Mouse (Mus musculus): ENCODE data around the gene Pde9a. TPM values are rescaled to one million over a fixed set of nuclear protein-coding genes. Genes with fewer than 3 reads are reported as not detected.

The Pde9a gene
- total RNA-seq, 2 experiments from 2014 or later, result 34.0 to 38.9 TPM

GRCm38 (mm10) chr17:31460416-31460815 lies 74.4 kb downstream of the Pde9a start:
- DNase-seq (ENCODE audit: low spot score in 2 of 2), result no peak

DNA sequence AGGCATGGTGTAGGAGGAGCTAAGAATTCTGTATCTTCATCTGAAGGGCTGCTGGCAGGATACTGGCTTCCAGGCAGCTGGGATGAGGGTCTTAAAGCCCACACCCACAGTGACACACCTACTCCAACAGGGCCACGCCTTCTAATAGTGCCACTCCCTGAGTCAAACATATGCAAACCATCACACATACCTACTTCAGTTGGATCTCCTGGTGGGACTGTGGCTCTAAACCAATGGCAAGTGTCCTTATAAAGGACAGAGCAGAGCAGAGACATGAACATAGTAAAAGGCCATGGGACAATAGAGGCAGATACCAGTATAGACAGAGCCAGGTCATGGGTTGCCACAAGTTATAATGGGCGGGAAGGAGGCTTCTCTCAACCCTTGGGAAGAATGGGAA lies 76.5 kb downstream of the Pde9a start:
- DNase-seq (ENCODE audit: low spot score in 2 of 2), result no peak

- DNase-seq (ENCODE audit: low spot score in 2 of 2), result no peak
These were observed 80.8 kb downstream of the Pde9a start for GRCm38 (mm10) chr17:31466854-31467253.

DNA sequence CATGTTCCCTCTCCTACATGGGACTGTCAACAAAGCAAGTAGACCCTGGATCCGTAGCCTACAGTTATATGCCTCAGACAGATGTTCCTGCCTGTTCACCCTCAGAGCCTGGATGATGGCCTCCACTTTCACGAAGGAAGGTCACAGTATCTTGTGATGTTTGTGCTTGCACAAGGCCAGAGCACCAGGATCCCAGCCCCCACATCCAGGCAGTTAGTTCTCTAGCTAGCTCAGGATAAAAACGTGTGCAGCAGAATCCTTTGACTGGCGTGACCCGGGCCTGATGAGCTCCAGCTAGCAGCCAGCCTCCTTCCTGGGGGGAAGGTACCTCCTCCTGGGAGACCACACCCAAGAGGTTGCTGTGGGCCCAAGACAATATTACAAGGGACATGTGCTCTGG lies 82.5 kb downstream of the Pde9a start:
- DNase-seq (ENCODE audit: low spot score in 2 of 2), result no peak

- DNase-seq (ENCODE audit: low spot score in 2 of 2), result no peak
These were observed 84.9 kb downstream of the Pde9a start for GRCm38 (mm10) chr17:31470766-31471418.

GRCm38 (mm10) chr17:31474388-31474787 lies 88.4 kb downstream of the Pde9a start:
- no peak for DNase-seq (ENCODE audit: low spot score in 2 of 2)

DNA sequence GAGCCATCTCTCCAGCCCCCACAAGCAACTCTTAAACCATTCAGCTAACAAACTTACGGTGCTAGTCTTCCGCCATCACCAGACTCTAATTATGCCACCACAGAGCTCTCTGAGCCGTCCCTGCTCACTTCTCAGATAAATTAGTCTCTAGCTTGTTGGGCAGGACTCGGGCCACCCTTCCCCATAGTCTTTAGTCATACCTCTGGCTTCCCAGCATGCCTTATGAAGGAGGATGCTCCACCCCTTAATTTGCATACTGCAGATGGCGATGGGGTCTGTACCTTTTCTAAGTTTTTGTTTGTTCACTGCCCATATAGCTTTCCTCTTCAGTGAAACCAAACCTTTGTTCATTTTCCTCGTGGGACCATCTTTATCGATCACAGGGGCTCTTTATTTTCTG lies 92.6 kb downstream of the Pde9a start:
- DNase-seq (ENCODE audit: low spot score in 2 of 2), result no peak

DNA sequence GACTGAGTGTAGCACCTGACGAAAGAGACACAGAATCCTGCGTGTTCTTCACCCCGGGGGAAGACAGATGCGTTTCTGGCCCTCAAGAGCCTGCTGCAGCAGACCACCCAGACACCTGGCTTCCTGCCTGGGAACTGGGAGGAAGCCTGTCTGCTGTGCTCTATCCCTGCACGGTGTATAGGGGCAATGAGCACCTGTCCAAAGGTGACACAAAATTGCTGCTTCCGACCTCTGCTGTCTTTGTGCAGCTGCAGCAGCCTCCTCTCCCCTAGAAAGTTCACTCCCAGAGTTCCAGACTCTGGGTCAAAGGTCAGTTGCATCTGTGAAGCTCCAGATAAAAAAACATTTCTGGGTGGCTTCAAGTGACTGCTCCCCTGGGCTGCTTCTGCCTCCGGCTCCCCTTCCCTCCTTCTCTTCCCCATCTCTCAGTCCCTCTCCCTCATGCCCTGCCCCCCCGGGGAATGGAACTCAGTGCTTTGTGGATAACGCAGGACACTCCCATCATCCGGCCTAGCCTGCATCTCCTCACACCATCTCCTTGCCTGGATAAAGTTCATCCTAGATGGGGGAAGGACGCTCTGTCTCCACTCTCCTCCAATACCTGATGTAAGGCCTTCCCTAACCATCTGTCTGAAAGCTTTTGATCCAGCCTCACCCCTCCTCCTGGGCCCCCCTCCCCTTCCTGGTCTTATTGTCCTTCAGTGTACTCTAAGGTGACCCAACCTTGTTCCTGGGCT lies 93.3 kb downstream of the Pde9a start:
- no peak for DNase-seq (ENCODE audit: low spot score in 2 of 2)

DNA sequence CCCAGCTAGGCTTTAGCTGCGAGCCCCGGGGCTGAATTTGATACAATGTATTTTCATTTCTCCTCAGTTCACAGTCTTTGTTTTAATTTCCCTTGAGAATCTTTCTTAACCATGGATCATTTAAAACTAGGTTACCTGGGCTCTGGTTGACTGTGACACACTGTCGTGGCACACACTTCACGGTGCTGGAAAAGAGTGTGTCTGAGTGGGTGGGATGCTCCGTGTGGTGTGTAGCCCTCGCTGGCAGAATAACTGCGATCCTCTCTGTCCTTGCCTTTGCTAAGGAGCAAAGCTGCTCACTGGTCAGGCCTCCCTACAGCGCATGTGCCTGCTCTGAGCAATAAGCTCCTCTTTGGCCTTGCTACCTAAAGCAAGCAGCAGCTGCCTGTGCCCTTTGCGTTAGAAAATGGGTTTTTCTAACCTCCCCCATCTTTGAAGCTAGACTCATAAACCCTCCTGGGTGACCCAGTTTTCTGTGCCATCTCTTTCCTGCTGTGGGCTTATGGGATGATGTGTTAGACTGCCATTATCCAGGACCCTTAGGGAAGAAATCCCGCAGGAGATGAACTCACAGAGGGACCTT lies 100.7 kb downstream of the Pde9a start:
- DNase-seq (ENCODE audit: low spot score in 2 of 2), result no peak

GRCm38 (mm10) chr17:31487433-31488060 lies 101.5 kb downstream of the Pde9a start:
- DNase-seq (ENCODE audit: low spot score in 2 of 2), result no peak

DNA sequence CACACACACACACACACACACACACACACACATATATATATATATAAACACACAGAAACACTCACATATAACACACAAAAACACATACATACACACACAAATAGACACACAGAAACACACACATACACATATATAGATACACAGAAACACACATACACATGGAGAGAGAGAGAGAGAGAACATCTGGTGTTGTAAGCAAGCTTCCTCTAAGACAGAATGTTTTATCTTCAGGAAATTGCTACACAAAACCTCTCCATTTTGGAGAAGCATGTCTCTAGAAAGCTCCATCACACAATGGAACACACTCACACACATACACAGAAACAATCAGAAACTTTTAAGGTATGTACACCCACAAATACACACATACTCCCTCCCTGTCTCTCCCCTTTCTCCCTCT lies 105.3 kb downstream of the Pde9a start:
- no peak for DNase-seq (ENCODE audit: low spot score in 2 of 2)

DNA sequence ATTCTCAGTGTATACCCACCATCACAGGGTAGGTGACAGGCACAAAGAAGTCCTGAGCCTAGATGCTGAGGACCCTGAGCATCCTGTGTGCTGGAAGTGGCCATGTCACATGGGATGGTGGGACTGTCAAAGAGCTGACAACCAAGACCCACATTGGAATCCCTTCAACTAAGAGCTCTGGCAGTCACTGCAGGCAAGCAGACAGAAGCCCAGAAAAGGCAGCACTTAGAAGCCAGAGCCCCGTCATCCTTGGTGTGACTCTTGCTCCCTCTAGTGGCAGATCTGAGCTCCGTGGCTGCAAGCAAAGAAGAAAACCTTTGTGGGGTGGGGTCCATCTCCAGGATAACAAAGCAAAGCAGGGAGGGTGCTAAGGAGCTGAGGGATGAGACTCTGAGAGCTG lies 106.4 kb downstream of the Pde9a start:
- peak; percentile 86 to 87 for DNase-seq (ENCODE audit: low spot score in 2 of 2)

DNA sequence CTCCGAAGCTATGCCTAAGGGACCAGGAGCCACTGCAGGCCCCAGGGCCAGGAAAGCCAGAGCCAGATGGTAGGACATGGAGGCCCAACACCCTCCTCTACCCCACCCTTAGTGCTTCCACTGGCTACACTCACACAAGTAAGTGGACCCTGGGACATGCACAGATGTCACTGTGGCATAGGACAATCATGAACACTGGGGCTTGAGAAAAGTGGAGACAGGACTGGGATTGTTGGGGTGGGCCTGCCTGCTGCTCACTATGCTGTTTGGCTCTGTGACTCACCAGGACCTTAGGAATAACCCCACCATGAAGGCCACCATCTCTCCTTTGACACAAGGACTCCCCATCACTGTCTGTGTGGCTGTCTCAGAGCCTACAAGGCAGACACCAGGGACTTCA lies 109.0 kb downstream of the Pde9a start:
- DNase-seq (ENCODE audit: low spot score in 2 of 2), result no peak

DNA sequence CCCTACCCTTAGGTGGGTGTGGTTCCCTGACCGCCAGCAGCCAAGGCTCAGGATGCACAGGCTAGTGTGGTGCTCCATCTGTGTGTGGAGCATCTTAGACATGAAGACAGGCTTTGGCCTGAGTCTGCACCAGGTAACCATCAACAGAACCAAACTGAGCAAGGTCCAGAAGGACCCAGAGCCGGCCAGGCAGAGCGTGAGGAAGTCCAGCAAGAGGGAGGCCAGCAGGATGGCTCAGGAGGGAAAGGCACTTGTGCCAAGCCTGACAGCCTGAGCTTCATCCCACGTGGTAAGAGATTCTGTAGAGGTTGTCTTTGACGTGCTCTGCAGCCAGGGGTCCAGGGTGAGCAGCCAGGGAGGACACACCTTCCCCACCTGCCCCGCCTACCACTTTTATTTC lies 111.7 kb downstream of the Pde9a start:
- DNase-seq (ENCODE audit: low spot score in 2 of 2), result no peak

GRCm38 (mm10) chr17:31499725-31500124 lies 113.7 kb downstream of the Pde9a start:
- DNase-seq (ENCODE audit: low spot score in 2 of 2), result no peak

DNA sequence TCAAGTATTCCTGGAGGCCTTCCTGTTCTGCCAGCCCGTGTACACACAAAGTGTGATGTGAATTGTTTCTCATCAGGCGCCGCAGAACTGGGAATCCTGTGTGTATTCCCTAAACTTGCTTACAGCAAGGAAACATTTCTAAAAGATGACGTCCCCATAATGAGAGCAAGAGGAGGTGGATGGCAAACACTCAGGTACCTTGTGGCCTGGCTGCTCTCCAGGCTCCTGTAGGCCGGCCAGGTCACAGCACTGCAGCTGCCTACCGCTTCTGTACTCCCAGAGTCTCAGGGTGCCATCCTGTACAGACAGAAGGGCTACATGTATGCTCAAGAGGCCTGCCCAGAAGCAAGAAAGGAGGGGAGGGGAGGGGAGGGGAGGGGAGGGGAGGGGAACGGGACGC lies 114.4 kb downstream of the Pde9a start:
- no peak for DNase-seq (ENCODE audit: low spot score in 2 of 2)

- no peak for DNase-seq (ENCODE audit: low spot score in 2 of 2)
These were observed 114.9 kb downstream of the Pde9a start for GRCm38 (mm10) chr17:31500908-31501307.

- DNase-seq (ENCODE audit: low spot score in 2 of 2), result no peak
These were observed 116.4 kb downstream of the Pde9a start for GRCm38 (mm10) chr17:31502261-31502927.

DNA sequence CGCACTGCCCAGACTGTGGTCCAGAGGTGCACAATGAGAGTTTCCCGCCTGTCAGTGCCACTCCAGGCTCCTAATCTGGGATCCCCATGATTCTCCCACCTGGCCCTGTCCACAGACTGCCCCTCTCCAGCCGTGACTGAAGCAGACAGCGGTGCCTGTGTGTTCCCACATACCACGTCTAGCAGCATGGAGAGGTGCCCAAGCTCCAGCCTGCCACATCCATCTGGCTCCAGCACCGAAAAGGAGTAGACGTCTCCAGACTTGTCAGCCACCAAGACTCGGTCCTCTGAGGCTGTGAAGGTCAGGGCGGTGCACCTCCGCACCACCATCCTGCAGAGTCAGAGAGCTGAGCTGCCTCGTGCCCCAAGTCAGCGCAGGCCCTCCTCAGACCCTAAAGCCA lies 117.3 kb downstream of the Pde9a start:
- no peak for DNase-seq (ENCODE audit: low spot score in 2 of 2)

DNA sequence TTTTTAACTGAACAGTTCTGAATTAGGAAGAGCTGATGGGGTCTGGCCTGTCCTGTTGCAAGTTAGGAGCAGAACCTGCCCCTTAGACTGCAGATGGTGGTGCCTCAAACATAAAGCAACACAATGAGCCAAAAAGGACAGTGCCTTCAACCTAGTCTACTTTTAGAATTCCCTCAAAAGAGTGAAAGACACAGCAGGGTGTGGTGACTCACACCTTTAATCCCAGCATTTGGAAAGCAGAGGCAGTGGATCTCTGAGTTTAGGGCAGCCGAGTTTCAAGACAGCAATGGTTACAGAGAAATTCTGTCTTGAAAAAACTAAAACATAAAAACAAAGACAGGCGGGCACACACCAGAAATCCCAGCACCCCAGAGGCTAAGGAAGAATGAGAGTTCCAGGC lies 117.9 kb downstream of the Pde9a start:
- DNase-seq (ENCODE audit: low spot score in 2 of 2), result no peak

GRCm38 (mm10) chr17:31505013-31505412 lies 119.0 kb downstream of the Pde9a start:
- no peak for DNase-seq (ENCODE audit: low spot score in 2 of 2)

DNA sequence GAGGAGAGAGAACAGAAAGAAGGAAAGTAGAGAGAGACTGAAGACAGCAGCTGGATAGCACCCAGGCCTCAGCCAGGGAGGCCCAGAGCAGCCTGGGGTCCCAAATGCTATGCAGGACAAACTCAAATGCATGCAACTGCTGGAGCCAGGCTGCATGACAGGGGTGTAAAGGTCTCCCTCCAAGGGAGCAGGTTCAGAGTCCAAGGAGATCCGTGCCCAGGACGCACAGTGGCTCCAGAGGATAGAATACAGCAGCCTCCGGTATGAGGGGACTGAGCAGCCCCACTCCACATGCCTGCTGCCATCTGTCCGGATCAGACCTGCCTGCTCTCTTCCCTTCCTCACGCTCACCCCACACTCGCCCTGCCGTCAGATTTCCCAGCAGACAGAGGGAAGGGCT lies 120.3 kb downstream of the Pde9a start:
- DNase-seq (ENCODE audit: low spot score in 2 of 2), result no peak

Measured in layer of hippocampus, postnatal 10 days (tissue).